Mouse (Mus musculus) spleen, adult 2 months (tissue): ENCODE results near the gene Gm43064.

Source experiments
- CTCF ChIP-seq: fragments of 200-500 bp; IDR thresholded peaks from 2 replicates; pipeline ENCODE4 v1.5.1; 2011; ENCODE audit warnings: mild to moderate bottlenecking, inconsistent platforms; ENCODE audit not compliant: insufficient read depth, insufficient read length, insufficient replicate concordance; ENCODE audit errors: extremely low read depth
- POLR2A ChIP-seq: fragments of 200-500 bp; IDR thresholded peaks from 2 replicates; pipeline ENCODE4 v1.6.1; 2011; ENCODE audit warnings: low read depth, low read length, inconsistent platforms

DNA sequence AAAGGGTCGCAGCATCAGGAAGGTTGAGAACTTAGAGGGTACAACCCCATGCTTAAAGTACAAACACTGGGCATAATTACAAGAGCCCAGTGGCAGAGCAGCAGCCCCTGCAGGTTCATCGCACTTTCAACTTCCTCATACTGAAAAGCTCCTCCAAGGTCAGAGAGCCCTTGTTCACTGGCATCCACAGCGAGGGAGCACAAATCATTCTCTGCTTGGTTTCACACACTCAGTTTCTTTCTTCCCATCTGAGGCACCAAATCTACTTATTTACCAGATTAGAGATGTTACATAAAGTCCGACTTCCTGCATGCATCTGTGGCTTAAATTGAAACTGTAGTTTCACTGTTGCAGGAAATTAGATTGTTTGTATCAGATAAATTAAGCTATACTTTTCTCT lies 36.5 kb upstream of the Gm43064 start:
- no peak for TF ChIP-seq POLR2A
- no peak for TF ChIP-seq CTCF
